Mouse (Mus musculus) left cerebral cortex, postnatal 10 days (tissue): ENCODE results near the gene Zfp652. TPM values are rescaled to one million over a fixed set of nuclear protein-coding genes. Genes with fewer than 3 reads are reported as not detected.
A peak's percentile ranks its signal among the peaks of the same experiment; 100 is the strongest.
"Not testable (repeated sequence)": the region's sequence is repeated elsewhere in the genome, so short reads cannot be mapped to it uniquely, and the experiment has no call there.

Experiments
- DNase-seq, 2 experiments: peaks; one replicate each; pipeline ENCODE4 v3.0.0; 2021 to 2022; ENCODE audit warnings: low spot score in 2 of 2, mixed read lengths in 1 of 2; ENCODE audit errors: extremely low spot score in 1 of 2
- intact Hi-C: fragments of 180-260 bp; cut with DNase I; formaldehyde crosslinking; loops from one replicate; pipeline ENCODE4 v1.15.1; 2025
- total RNA-seq, 2 experiments: library from RNA; stranded (reverse); gene quantifications; 2 replicates each; pipeline ENCODE4 v1.2.3; 2021

The Zfp652 gene
- total RNA-seq, 2 experiments from 2014 or later: 39.9 to 40.8 TPM

DNA sequence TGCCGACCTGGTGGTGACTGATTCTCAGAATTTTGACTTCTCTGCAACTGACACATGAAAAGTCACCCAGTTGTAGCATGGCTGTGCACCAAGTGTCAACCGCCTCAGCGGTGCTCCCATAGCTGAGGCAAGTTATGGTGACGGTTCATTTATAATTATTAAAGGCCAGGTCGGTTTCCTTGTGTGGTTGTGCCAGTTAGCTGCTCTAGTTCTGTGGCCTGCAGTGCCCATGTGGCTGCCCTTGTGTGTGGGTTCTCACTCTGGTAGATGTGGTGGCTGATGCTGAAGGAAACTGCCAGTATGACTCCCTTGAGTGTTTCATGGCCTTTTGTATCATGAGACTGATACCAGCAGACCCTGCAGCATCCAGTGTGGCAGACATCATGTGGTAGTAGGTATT lies 35.9 kb downstream of the Zfp652 start:
- intact Hi-C loops: no loop called here
- DNase-seq: no peak

DNA sequence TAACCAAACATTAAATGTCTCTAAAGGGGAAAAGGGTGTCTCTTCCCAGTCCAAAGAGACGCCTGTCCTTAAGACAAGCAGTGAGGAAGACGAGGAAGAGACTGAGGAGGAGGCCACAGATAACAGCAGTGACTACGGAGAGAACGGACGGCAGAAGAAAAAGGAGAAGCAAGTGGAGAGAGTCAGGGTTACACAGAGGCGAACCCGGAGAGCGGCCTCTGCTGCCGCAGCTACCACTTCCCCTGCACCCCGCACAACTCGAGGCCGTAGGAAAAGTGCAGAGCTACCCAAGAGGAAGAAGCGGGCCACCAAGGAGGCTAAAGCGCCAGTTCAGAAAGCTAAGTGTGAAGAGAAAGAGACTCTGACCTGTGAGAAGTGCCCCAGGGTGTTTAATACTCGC lies 37.1 kb downstream of the Zfp652 start:
- DNase-seq: no peak
- intact Hi-C loops: loop anchor here (2.0 kb wide), 1 partner anchor 63 kb away; no protein-coding TSS in a partner anchor

DNA sequence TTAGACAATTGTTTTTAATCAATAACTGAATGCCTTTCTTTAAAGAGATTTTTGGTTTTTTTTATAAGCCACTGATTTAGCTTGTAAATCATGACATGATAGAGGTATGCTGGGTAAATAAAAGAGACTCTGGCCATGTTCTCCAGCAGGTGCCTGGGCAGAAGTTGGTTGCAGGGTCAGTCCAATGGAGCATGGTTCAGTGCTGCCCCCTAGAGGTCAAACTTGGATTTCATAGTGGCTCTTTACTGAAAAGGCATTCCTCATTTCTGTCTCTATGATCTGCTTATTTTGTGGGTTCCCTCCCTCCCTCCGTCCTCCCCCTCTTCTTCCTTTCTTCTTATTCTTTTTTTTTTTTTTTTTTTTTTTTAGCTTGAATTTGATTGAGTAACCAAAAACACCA lies 38.5 kb downstream of the Zfp652 start:
- DNase-seq: peak; percentile 74 to 78
- intact Hi-C loops: loop anchor here (2.0 kb wide), 1 partner anchor 64 kb away; no protein-coding TSS in a partner anchor

DNA sequence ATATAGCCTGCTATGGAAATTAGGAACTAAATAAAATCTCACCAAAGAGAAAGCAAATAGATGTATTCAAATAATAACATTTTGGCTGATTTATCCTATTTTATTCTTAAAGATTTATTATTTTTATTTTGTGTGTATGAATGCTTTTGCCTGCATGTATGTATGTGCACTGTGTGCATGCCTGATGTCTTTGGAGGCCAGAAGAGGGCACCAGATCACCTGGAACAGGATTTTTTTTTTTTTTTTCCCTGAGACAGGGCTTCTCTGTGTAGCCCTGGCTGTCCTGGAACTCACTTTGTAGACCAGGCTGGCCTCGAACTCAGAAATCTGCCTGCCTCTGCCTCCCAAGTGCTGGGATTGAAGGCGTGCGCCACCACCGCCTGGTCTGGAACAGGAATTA lies 42.7 kb downstream of the Zfp652 start:
- DNase-seq, intact Hi-C loops: not testable (repeated sequence)

DNA sequence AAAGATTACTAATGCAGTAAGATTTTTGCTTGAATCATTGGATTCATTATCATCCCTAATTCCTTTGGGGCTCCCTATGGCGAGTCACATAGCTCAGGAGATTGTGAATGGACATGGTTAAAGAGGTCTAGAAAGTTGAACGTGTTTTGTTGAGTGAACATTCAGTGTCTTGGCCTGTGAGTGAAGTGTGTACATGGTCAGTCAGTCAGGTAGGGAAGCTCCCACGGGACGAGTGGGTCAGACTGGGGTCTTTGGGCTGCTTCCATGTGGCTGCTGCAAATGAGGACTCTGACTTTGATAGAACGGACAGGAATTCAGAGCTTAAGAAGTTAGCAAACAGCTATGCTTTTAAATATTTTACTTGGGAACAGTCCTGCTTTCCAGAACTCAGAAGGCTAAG lies 48.0 kb downstream of the Zfp652 start:
- intact Hi-C loops: no loop called here
- DNase-seq: no peak

DNA sequence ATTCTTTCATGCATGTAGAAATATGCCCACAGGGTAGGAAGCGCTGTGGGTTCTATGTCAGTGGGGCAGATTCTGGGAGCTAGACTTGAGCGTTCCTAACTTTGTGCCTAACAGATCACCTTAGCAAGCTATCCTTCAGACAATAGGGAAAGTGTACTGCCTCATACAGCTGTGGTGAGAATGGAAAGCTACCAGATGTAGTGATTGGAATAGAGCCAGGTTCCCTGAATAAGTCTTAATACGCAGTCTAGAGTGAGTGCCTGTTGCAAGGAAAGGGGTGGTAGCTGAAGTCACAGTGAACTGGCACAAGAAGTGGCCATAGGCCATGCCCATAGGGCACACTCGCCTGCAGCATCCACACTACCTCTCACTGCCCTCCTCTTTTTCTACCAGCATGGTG lies 50.5 kb downstream of the Zfp652 start:
- intact Hi-C loops: no loop called here

DNA sequence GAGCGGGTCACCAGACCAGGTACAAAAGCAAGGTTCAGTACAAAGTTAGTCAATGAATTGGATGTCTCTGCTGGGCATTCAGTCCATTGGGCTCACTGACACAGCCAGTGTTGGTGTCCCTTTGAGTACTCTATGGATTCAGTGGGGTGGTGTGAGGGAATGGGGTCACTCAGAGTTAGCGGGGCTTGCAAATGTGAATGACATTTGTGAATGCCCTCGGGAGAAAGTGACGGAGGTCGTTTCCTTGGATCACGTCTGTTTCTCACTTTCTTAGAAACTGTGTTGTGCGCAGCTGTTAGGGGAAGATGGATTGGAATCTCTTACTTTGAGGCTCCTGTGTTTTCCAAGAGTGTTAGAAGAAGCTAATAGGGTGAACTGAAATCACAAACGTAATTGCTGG lies 52.3 kb downstream of the Zfp652 start:
- no peak for DNase-seq
- intact Hi-C loops: no loop called here

More for the DNA sequence above, 50.5 kb downstream of the Zfp652 start:
- no peak for DNase-seq

- intact Hi-C loops: no loop called here
- no peak for DNase-seq
These were observed 52.9 kb downstream of the Zfp652 start for GRCm38 (mm10) chr11:95765334-95765733.

GRCm38 (mm10) chr11:95768244-95768643 lies 55.8 kb downstream of the Zfp652 start:
- intact Hi-C loops: no loop called here
- DNase-seq: no peak

- no peak for DNase-seq
- intact Hi-C loops: no loop called here
These were observed 56.7 kb downstream of the Zfp652 start for GRCm38 (mm10) chr11:95769208-95769607.

DNA sequence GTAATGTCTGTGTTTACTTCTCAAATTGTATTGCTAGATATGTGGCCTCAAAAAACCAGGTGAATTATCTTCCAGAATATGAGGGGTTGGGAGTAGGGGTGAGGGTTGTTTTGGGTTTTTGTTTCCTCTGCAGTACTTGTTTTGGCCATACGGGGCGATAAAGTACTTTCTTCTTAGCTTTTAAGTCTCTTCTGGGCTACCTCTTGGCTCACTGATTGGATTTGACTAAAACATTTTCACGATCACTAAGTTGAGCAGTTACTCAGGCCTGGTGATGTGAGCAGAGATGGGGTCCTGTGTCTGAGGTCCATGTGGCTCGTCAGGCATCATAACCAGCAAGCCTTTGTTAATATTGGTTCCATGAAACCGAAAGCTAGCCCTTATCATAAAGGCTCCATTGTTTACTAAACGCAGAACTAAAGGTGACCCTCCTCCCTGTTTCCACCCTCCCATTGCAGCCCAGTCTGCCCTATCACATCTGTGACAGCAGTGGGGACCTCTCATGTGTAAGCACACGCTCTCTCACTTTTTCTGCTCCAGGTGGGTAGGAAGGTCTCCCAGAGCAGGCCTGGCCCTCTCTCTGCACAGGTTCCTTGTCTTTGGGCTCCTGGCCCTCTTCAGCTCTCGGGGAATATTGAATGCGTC lies 58.4 kb downstream of the Zfp652 start:
- intact Hi-C loops: no loop called here
- DNase-seq: no peak

DNA sequence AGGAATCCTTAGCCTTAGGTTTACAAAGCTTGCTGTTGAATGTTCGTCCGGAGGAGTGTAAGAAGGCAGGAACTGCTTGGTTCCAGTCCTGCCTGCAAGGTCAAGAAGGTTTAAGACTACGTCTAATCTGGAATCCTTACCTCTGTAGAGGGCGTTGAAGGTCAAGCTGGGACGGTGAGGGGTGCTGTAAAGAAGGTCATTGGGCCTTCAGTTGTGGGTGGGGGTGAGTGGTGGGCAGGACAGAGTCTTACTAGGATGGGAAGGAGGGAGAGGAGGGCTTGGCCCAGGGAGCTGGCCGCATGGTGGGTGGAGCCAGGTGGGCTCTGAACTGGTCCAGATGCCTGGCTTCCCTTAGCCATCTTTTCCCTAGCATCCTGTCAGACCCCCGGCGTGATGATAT lies 59.2 kb downstream of the Zfp652 start:
- no peak for DNase-seq
- intact Hi-C loops: loop anchor here (2.0 kb wide), 1 partner anchor 53 kb away; the partner anchor contains the start of gene Phospho1

GRCm38 (mm10) chr11:95773264-95773663 lies 60.8 kb downstream of the Zfp652 start:
- no peak for DNase-seq
- intact Hi-C loops: loop anchor here (2.0 kb wide), 1 partner anchor 52 kb away; the partner anchor contains the start of gene Phospho1

GRCm38 (mm10) chr11:95777323-95778297 lies 65.1 kb downstream of the Zfp652 start:
- no peak for DNase-seq
- intact Hi-C loops: no loop called here

DNA sequence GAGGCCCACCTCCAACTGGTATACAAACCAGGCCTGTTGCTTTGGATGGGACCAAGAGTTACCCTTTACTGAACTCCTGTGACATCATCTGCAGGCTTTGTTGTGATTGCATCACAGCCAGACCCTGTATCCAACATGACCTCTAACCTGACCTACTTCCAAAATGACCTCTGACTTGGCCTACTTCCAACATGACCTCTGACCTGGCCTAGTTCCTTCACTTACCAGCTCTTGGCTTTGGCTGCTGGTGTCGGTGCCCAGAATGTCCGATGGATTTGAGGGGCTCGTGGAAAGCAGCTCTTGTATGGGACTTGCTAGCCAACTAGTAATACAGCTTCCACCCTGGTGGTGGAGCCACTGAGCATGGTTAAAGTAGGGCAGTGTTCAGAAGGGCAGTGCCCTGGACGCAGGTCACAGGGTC lies 66.4 kb downstream of the Zfp652 start:
- intact Hi-C loops: no loop called here
- peak in 1 of 2 experiments; percentile 43 for DNase-seq

DNA sequence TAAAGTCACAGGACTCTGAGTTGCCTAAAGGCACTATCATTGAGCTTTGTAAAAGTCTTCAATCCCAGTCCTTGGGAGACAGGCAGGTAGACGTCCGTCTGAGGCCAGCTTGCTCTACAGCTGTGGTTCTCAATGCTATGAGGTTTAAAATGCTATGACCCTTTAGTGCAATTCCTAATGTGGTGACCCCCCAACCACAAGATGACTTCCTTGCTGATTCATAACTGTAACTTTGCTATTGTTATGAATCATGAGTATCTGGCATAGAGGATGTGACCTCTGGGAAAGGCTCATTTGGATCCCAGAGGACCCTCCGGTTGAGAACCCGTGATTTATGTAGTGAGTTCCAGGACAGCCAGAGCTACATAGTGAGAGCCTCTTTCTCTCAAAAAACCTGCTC lies 66.9 kb downstream of the Zfp652 start:
- no peak for DNase-seq
- intact Hi-C loops: no loop called here

DNA sequence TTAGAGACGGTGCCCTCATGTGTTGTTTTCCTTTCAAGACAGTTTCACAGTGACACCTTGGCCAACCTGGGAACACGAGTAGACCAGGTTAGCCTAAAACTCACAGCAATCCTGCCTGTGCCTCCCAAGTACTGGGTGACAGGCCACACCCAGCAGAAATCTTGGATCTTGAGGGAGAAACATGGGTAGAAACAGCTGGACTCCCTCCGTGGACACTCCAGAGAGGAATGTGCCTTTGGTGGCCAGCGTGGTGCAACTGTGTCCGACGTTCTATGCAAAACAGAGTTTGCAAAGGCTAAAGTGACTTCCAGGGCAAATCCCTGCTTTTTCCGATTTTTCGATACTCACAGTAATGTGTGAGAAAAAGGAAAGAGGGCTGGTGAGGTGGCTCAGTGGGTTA lies 68.0 kb downstream of the Zfp652 start:
- intact Hi-C loops: no loop called here
- no peak for DNase-seq

GRCm38 (mm10) chr11:95781557-95781956 lies 69.1 kb downstream of the Zfp652 start:
- no peak for DNase-seq
- intact Hi-C loops: no loop called here

DNA sequence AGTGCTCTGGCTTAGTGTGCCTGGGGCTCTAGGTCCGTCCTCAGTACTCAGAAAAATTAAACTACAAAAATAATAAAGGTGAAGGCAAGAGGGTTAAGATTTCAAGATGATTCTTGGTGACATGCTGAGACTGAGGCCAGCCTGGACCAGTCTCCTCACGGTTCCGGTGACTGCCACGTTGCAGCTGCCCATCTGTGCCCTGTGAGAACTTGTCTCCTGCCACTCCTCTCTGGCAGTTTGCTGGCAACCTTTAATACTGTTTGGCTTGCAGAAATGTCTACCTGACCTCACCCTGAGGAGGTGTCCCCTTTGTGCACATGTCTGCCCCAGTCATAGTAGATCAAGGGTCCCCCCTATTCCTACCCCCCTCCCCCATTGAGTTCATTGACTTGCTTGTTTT lies 71.0 kb downstream of the Zfp652 start:
- DNase-seq: no peak
- intact Hi-C loops: no loop called here

- intact Hi-C loops: no loop called here
- no peak for DNase-seq
These were observed 71.5 kb downstream of the Zfp652 start for GRCm38 (mm10) chr11:95783958-95784357.
